Mouse (Mus musculus) cortical plate, adult 2 months (tissue): ENCODE results near the gene Ubxn10.

Source experiments
- CTCF ChIP-seq: fragments of 200-500 bp; IDR thresholded peaks from 2 replicates; pipeline ENCODE4 v1.5.1; 2011; ENCODE audit warnings: mild to moderate bottlenecking, control low read depth, low read length; ENCODE audit not compliant: insufficient read depth; ENCODE audit errors: extremely low read depth
- POLR2A ChIP-seq: fragments of 200-500 bp; IDR thresholded peaks from 2 replicates; pipeline ENCODE4 v1.6.1; 2011; ENCODE audit warnings: mild to moderate bottlenecking, low read length, control low read depth; ENCODE audit not compliant: insufficient read depth; ENCODE audit errors: extremely low read depth

DNA sequence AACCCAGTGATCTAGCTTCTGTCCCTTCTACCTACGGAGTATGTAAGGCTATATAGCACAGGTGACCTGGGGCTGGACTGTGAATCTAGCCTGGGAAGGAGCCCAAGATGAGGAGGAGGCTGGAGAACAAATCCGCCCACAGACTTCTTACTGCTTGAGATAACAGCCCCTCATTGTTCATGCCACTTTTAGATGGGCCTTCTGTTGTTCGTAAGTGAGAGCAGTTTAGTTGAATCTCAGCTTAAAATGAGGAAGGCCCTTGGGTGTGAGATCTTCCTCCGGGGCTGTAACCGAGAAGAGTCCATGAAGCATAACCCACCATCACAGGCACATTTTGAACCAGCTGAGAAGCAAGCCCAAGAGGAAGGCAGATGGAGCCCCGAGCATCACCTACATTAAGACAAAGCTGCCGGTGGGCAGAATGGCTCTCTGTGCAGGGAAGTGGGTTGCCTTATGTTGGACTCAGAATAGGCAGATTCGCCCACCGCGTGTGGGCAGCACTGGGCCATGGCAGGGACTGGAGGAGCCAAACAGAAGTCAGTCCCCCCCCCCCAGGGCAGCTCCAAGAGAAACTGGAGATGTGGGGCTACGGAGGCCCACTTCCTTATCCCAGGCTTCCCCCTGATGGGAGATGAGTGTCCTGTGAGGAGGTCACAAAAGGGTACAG lies 76.9 kb downstream of the Ubxn10 start:
- TF ChIP-seq POLR2A (no peak), CTCF (no peak)
